Mouse (Mus musculus): Measurements from ENCODE around the gene Dennd2a. TPM values are rescaled to one million over a fixed set of nuclear protein-coding genes. Genes with fewer than 3 reads are reported as not detected.

Dennd2a gene
- polyA plus RNA-seq, 1 experiment: 7.3 TPM

- Histone ChIP-seq H3K36me3 (ENCODE audit: control insufficient read depth, insufficient read depth, low read length) (no peaks in the 10 kb centered on the region), H3K4me3 (ENCODE audit: extremely low read depth, insufficient read depth, insufficient read length) (no peak overlapping the region), H3K4me1 (ENCODE audit: control insufficient read depth, insufficient read depth, insufficient read length) (no peaks in the 10 kb centered on the region), H3K27ac (ENCODE audit: insufficient read depth, low read length) (no peak overlapping the region), H3K27me3 (ENCODE audit: control insufficient read depth, insufficient read depth, low read length) (no peaks in the 10 kb centered on the region)
- DNase-seq (ENCODE audit: low read depth in 1 of 2, low spot score in 2 of 2): no peak
- TF ChIP-seq POLR2A (IDR thresholded peaks at IDR 0.05; ENCODE audit: low read depth, low read length) (no peak), CTCF (IDR thresholded peaks at IDR 0.05; ENCODE audit: extremely low read depth, insufficient read depth, insufficient read length, insufficient replicate concordance) (no peak)
- WGBS: 89% methylated on average over 7 of the region's 7 CpGs
Observed at GRCm38 (mm10) chr6:39545474-39545873, 12.2 kb downstream of the Dennd2a start.

GRCm38 (mm10) chr6:39543769-39544420 lies 13.8 kb downstream of the Dennd2a start:
- TF ChIP-seq CTCF (IDR thresholded peaks at IDR 0.05; ENCODE audit: extremely low read depth, insufficient read depth, insufficient read length, insufficient replicate concordance) (no peak), POLR2A (IDR thresholded peaks at IDR 0.05; ENCODE audit: low read depth, low read length) (no peak)
- no peaks in the 10 kb centered on the region for H3K4me1 ChIP-seq (ENCODE audit: control insufficient read depth, insufficient read depth, insufficient read length)
- H3K36me3 ChIP-seq (ENCODE audit: control insufficient read depth, insufficient read depth, low read length): no peaks in the 10 kb centered on the region
- H3K27me3 ChIP-seq (ENCODE audit: control insufficient read depth, insufficient read depth, low read length): no peaks in the 10 kb centered on the region
- no peak overlapping the region for H3K4me3 ChIP-seq (ENCODE audit: extremely low read depth, insufficient read depth, insufficient read length)
- H3K27ac ChIP-seq (ENCODE audit: insufficient read depth, low read length): no peak overlapping the region; the same call in 1 of the 2 replicates
- DNase-seq (ENCODE audit: low read depth in 1 of 2, low spot score in 2 of 2): no peak
- WGBS: 90% methylated on average over 15 of the region's 15 CpGs

DNA sequence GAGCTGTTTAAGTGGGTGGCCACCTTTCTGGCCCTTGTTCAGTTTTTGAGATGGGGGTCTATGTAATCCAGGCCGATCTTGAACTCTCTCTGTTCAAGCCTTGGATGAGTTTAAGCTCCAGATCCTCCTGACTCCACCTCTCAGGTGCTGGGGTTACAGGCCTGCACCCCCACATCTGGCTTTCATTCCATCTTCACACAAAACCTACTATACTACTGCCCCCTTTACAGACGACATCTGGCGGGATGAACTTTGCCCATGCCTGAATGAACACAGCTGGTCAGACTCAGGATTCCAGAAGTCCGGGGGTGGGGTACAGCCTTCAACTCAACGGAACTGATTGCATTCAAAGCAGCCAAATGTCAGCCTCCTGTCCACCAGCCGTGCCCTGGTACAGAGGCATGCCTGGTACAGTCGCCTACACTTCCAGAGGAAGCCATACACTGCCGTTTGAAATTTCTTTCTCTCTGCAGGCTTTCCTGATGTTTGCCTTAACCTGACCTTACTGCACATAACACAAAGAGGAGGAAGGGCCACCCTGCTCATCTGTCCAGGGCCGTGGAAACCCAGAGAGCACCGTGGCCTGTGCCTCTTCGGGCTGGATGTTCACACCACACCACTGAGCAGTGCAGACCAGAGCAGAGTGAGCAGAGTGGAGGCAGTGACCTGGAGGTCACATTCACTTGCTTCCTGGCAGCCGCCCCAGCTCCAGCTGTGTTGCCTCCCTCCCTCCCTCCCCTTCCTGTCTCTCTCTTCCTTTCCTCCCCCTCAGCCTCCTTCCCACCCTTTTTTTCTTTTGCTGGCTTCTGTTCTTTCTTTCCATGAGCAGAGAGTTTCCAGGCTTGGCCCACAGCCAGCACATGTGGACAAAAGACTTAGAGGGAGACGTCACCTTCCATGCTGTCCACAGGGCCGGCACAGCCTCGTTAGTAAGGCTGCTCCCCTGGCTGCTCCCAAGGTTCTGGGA lies 14.8 kb downstream of the Dennd2a start:
- no peak overlapping the region for H3K27ac ChIP-seq (ENCODE audit: insufficient read depth, low read length)
- H3K4me1 ChIP-seq (ENCODE audit: control insufficient read depth, insufficient read depth, insufficient read length): no peaks in the 10 kb centered on the region
- H3K36me3 ChIP-seq (ENCODE audit: control insufficient read depth, insufficient read depth, low read length): no peaks in the 10 kb centered on the region
- TF ChIP-seq POLR2A (IDR thresholded peaks at IDR 0.05; ENCODE audit: low read depth, low read length) (no peak), CTCF (IDR thresholded peaks at IDR 0.05; ENCODE audit: extremely low read depth, insufficient read depth, insufficient read length, insufficient replicate concordance) (no peak)
- no peaks in the 10 kb centered on the region for H3K27me3 ChIP-seq (ENCODE audit: control insufficient read depth, insufficient read depth, low read length)
- H3K4me3 ChIP-seq (ENCODE audit: extremely low read depth, insufficient read depth, insufficient read length): no peak overlapping the region
- 48% methylated on average over 15 of the region's 15 CpGs for WGBS
- DNase-seq (ENCODE audit: low read depth in 1 of 2, low spot score in 2 of 2): no peak

GRCm38 (mm10) chr6:39540563-39540962 lies 17.1 kb downstream of the Dennd2a start:
- H3K27ac ChIP-seq (ENCODE audit: insufficient read depth, low read length): no peak overlapping the region
- no peaks in the 10 kb centered on the region for H3K4me1 ChIP-seq (ENCODE audit: control insufficient read depth, insufficient read depth, insufficient read length)
- no peak for TF ChIP-seq CTCF (IDR thresholded peaks at IDR 0.05; ENCODE audit: extremely low read depth, insufficient read depth, insufficient read length, insufficient replicate concordance)
- TF ChIP-seq POLR2A (IDR thresholded peaks at IDR 0.05; ENCODE audit: low read depth, low read length): no peak
- no peaks in the 10 kb centered on the region for H3K36me3 ChIP-seq (ENCODE audit: control insufficient read depth, insufficient read depth, low read length)
- H3K4me3 ChIP-seq (ENCODE audit: extremely low read depth, insufficient read depth, insufficient read length): no peak overlapping the region
- H3K27me3 ChIP-seq (ENCODE audit: control insufficient read depth, insufficient read depth, low read length): no peaks in the 10 kb centered on the region
- no peak for DNase-seq (ENCODE audit: low read depth in 1 of 2, low spot score in 2 of 2)
- 55% methylated on average over 2 of the region's 2 CpGs for WGBS

DNA sequence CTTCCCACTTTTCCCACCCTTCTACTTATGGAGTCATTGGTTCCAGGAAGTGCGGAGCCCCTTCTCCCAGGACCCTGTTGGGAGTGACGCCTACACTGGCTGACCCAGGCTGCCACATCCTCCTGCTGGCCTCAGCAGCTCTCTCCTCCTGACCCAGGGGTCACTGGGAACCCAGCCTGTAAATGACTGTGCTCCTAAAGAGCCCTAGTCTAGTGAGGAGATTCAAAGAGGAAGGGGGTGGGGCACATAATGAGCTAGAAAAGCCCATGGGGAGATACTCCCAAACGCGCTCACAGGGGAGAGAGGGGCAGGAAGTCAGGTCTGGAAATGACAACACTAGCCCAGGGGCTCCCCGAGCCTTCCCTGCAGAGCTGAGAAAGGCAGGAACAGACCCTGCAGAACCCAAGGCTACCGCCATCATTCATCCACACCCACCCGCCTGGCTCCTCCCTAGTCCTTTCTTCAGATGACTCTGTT lies 17.9 kb downstream of the Dennd2a start:
- TF ChIP-seq POLR2A (IDR thresholded peaks at IDR 0.05; ENCODE audit: low read depth, low read length) (no peak), CTCF (IDR thresholded peaks at IDR 0.05; ENCODE audit: extremely low read depth, insufficient read depth, insufficient read length, insufficient replicate concordance) (no peak)
- WGBS: 23% methylated on average over 7 of the region's 7 CpGs
- Histone ChIP-seq H3K4me1 (ENCODE audit: control insufficient read depth, insufficient read depth, insufficient read length) (no peaks in the 10 kb centered on the region; the same call in 1 of the 2 replicates), H3K36me3 (ENCODE audit: control insufficient read depth, insufficient read depth, low read length) (no peaks in the 10 kb centered on the region), H3K4me3 (ENCODE audit: extremely low read depth, insufficient read depth, insufficient read length) (no peak overlapping the region), H3K27ac (ENCODE audit: insufficient read depth, low read length) (no peak overlapping the region), H3K27me3 (ENCODE audit: control insufficient read depth, insufficient read depth, low read length) (no peaks in the 10 kb centered on the region)
- peak in 1 of 2 experiments; percentile 12 for DNase-seq (ENCODE audit: low read depth in 1 of 2, low spot score in 2 of 2)

DNA sequence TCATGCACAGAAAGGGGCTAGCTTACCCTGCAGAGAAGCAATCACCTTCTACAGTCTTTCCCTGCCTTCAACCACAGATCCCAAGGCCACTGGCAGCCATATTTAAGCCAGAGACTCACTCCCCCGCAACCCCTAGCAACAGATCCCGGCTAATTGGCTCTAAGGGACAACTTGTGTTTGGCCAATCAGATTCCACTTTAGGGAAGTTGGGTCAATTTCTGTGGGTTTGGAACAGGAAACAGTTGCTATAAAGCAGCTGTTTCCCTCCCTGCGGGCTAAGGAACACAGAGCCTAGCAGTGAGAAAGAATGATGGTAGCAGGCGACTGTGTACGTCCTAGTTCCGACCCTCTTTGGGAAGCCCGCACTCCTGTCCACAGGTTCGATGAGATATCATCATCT lies 19.4 kb downstream of the Dennd2a start:
- Histone ChIP-seq H3K4me3 (ENCODE audit: extremely low read depth, insufficient read depth, insufficient read length) (no peak overlapping the region), H3K27me3 (ENCODE audit: control insufficient read depth, insufficient read depth, low read length) (no peaks in the 10 kb centered on the region), H3K27ac (ENCODE audit: insufficient read depth, low read length) (no peak overlapping the region), H3K4me1 (ENCODE audit: control insufficient read depth, insufficient read depth, insufficient read length) (no peaks in the 10 kb centered on the region; the same call in 1 of the 2 replicates), H3K36me3 (ENCODE audit: control insufficient read depth, insufficient read depth, low read length) (no peaks in the 10 kb centered on the region)
- TF ChIP-seq CTCF (IDR thresholded peaks at IDR 0.05; ENCODE audit: extremely low read depth, insufficient read depth, insufficient read length, insufficient replicate concordance): no peak
- TF ChIP-seq POLR2A (IDR thresholded peaks at IDR 0.05; ENCODE audit: low read depth, low read length): no peak
- WGBS: 18% methylated on average over 8 of the region's 8 CpGs
- no peak for DNase-seq (ENCODE audit: low read depth in 1 of 2, low spot score in 2 of 2)

All from spleen, adult 2 months (tissue).